Mouse (Mus musculus): ENCODE measurements at regions not wholly inside any gene's neighbourhood (a gene's known extent, or its start where the extent isn't known, plus 50 kb on each side); places are given as distances from the start of the nearest gene placed in this dataset.
A peak's percentile ranks its signal among the peaks of the same experiment; 100 is the strongest.

GRCm38 (mm10) chr13:37644751-37645181, 133.4 kb upstream of the Rreb1 start:
- no peaks in the 10 kb centered on the region for H3K27me3 ChIP-seq (ENCODE audit: control insufficient read depth, insufficient read depth, low read length)
- H3K4me3 ChIP-seq (ENCODE audit: control insufficient read depth, low read depth, low read length) = no peak overlapping the region
- TF ChIP-seq CTCF (IDR thresholded peaks at IDR 0.05; ENCODE audit: control insufficient read depth, insufficient read depth, insufficient replicate concordance, low read depth, low read length) (no peak), POLR2A (IDR thresholded peaks at IDR 0.05; ENCODE audit: control insufficient read depth, low read depth, low read length) (no peak)
- no peak overlapping the region for H3K27ac ChIP-seq (ENCODE audit: control insufficient read depth, insufficient read depth, low read depth, low read length)
- H3K36me3 ChIP-seq (ENCODE audit: control insufficient read depth, insufficient read depth, low read length) = no peaks in the 10 kb centered on the region
- no peaks in the 10 kb centered on the region for H3K4me1 ChIP-seq (ENCODE audit: control insufficient read depth, insufficient read depth, low read length)

- H3K4me3 ChIP-seq (ENCODE audit: control insufficient read depth, low read depth, low read length) = peak overlapping the region; percentile 63
- H3K27me3 ChIP-seq (ENCODE audit: control insufficient read depth, insufficient read depth, low read length) = no peaks in the 10 kb centered on the region
- H3K27ac ChIP-seq (ENCODE audit: control insufficient read depth, insufficient read depth, low read depth, low read length) = no peak overlapping the region
- TF ChIP-seq CTCF (IDR thresholded peaks at IDR 0.05; ENCODE audit: control insufficient read depth, insufficient read depth, insufficient replicate concordance, low read depth, low read length) = no peak
- no peak for TF ChIP-seq POLR2A (IDR thresholded peaks at IDR 0.05; ENCODE audit: control insufficient read depth, low read depth, low read length)
- H3K36me3 ChIP-seq (ENCODE audit: control insufficient read depth, insufficient read depth, low read length) = no peaks in the 10 kb centered on the region
- H3K4me1 ChIP-seq (ENCODE audit: control insufficient read depth, insufficient read depth, low read length) = no peaks in the 10 kb centered on the region; the same call in 1 of the 2 replicates
These were observed 128.6 kb upstream of the Rreb1 start for GRCm38 (mm10) chr13:37649467-37650080.

- Histone ChIP-seq H3K4me1 (ENCODE audit: control insufficient read depth, insufficient read depth, low read length) (no peaks in the 10 kb centered on the region; the same call in 1 of the 2 replicates), H3K36me3 (ENCODE audit: control insufficient read depth, insufficient read depth, low read length) (no peaks in the 10 kb centered on the region), H3K4me3 (ENCODE audit: control insufficient read depth, low read depth, low read length) (no peak overlapping the region), H3K27me3 (ENCODE audit: control insufficient read depth, insufficient read depth, low read length) (no peaks in the 10 kb centered on the region), H3K27ac (ENCODE audit: control insufficient read depth, insufficient read depth, low read depth, low read length) (no peak overlapping the region)
- no peak for TF ChIP-seq CTCF (IDR thresholded peaks at IDR 0.05; ENCODE audit: control insufficient read depth, insufficient read depth, insufficient replicate concordance, low read depth, low read length)
- no peak for TF ChIP-seq POLR2A (IDR thresholded peaks at IDR 0.05; ENCODE audit: control insufficient read depth, low read depth, low read length)
These were observed 126.8 kb upstream of the Rreb1 start for GRCm38 (mm10) chr13:37651221-37651946.

- Histone ChIP-seq H3K4me3 (ENCODE audit: control insufficient read depth, low read depth, low read length) (no peak overlapping the region), H3K36me3 (ENCODE audit: control insufficient read depth, insufficient read depth, low read length) (no peaks in the 10 kb centered on the region), H3K27me3 (ENCODE audit: control insufficient read depth, insufficient read depth, low read length) (no peaks in the 10 kb centered on the region), H3K27ac (ENCODE audit: control insufficient read depth, insufficient read depth, low read depth, low read length) (no peak overlapping the region), H3K4me1 (ENCODE audit: control insufficient read depth, insufficient read depth, low read length) (peaks cover 3% of the 10 kb centered on the region)
- TF ChIP-seq POLR2A (IDR thresholded peaks at IDR 0.05; ENCODE audit: control insufficient read depth, low read depth, low read length) = no peak
- TF ChIP-seq CTCF (IDR thresholded peaks at IDR 0.05; ENCODE audit: control insufficient read depth, insufficient read depth, insufficient replicate concordance, low read depth, low read length) = no peak
These were observed 123.5 kb upstream of the Rreb1 start for GRCm38 (mm10) chr13:37654651-37655050.

GRCm38 (mm10) chr13:37657248-37657647, 121.0 kb upstream of the Rreb1 start:
- Histone ChIP-seq H3K27me3 (ENCODE audit: control insufficient read depth, insufficient read depth, low read length) (no peaks in the 10 kb centered on the region), H3K4me1 (ENCODE audit: control insufficient read depth, insufficient read depth, low read length) (peaks cover 3% of the 10 kb centered on the region), H3K4me3 (ENCODE audit: control insufficient read depth, low read depth, low read length) (no peak overlapping the region), H3K36me3 (ENCODE audit: control insufficient read depth, insufficient read depth, low read length) (no peaks in the 10 kb centered on the region), H3K27ac (ENCODE audit: control insufficient read depth, insufficient read depth, low read depth, low read length) (no peak overlapping the region)
- no peak for TF ChIP-seq CTCF (IDR thresholded peaks at IDR 0.05; ENCODE audit: control insufficient read depth, insufficient read depth, insufficient replicate concordance, low read depth, low read length)
- no peak for TF ChIP-seq POLR2A (IDR thresholded peaks at IDR 0.05; ENCODE audit: control insufficient read depth, low read depth, low read length)

GRCm38 (mm10) chr13:37658034-37658433, 120.2 kb upstream of the Rreb1 start:
- no peak overlapping the region for H3K27ac ChIP-seq (ENCODE audit: control insufficient read depth, insufficient read depth, low read depth, low read length)
- H3K4me1 ChIP-seq (ENCODE audit: control insufficient read depth, insufficient read depth, low read length) = peaks cover 3% of the 10 kb centered on the region
- TF ChIP-seq POLR2A (IDR thresholded peaks at IDR 0.05; ENCODE audit: control insufficient read depth, low read depth, low read length) (no peak), CTCF (IDR thresholded peaks at IDR 0.05; ENCODE audit: control insufficient read depth, insufficient read depth, insufficient replicate concordance, low read depth, low read length) (no peak)
- H3K27me3 ChIP-seq (ENCODE audit: control insufficient read depth, insufficient read depth, low read length) = no peaks in the 10 kb centered on the region
- H3K36me3 ChIP-seq (ENCODE audit: control insufficient read depth, insufficient read depth, low read length) = no peaks in the 10 kb centered on the region
- no peak overlapping the region for H3K4me3 ChIP-seq (ENCODE audit: control insufficient read depth, low read depth, low read length)

GRCm38 (mm10) chr13:37658519-37658918, 119.7 kb upstream of the Rreb1 start:
- TF ChIP-seq POLR2A (IDR thresholded peaks at IDR 0.05; ENCODE audit: control insufficient read depth, low read depth, low read length) (no peak), CTCF (IDR thresholded peaks at IDR 0.05; ENCODE audit: control insufficient read depth, insufficient read depth, insufficient replicate concordance, low read depth, low read length) (no peak)
- H3K27ac ChIP-seq (ENCODE audit: control insufficient read depth, insufficient read depth, low read depth, low read length) = no peak overlapping the region
- H3K4me1 ChIP-seq (ENCODE audit: control insufficient read depth, insufficient read depth, low read length) = peaks cover 3% of the 10 kb centered on the region
- H3K36me3 ChIP-seq (ENCODE audit: control insufficient read depth, insufficient read depth, low read length) = no peaks in the 10 kb centered on the region
- no peaks in the 10 kb centered on the region for H3K27me3 ChIP-seq (ENCODE audit: control insufficient read depth, insufficient read depth, low read length)
- no peak overlapping the region for H3K4me3 ChIP-seq (ENCODE audit: control insufficient read depth, low read depth, low read length)

All from testis, adult 2 months (tissue).